ENCODE assay signal across 14 mouse cellular contexts in genomic region chr17:73036845-73037244, GRCm38 (mm10).
DNase-seq lines count a peak whose midpoint lies in the region; ATAC-seq lines count a peak whose summit lies in the region.
"Had no signal": no experiment of that assay in that cellular context is flagged by ENCODE, and none has a peak within 500 bp of the region (broad histone marks: within the 10 kb centered on the region; RNA-seq: fewer than 3 reads in every experiment).

No protein-coding gene starts in this region.

- no peaks in the 10 kb centered on the region for H3K36me3 ChIP-seq in heart, embryonic 10.5 days
- H3K36me3 ChIP-seq in intestine, embryonic 16.5 days (ENCODE audit: control insufficient read depth, insufficient read depth, low read length): no peaks in the 10 kb centered on the region
- H3K36me3 ChIP-seq in forebrain, embryonic 15.5 days: no peaks in the 10 kb centered on the region
- H3K36me3 ChIP-seq: hindbrain, embryonic 15.5 days; midbrain, embryonic 10.5 days; stomach, embryonic 15.5 days had no signal

- no peaks in the 10 kb centered on the region for H3K27me3 ChIP-seq in heart, embryonic 10.5 days (ENCODE audit: insufficient read depth, poor library complexity, severe bottlenecking)
- no peaks in the 10 kb centered on the region for H3K27me3 ChIP-seq in intestine, embryonic 16.5 days (replicated peaks; ENCODE audit: control insufficient read depth, insufficient read depth, low read length)
- no peaks in the 10 kb centered on the region for H3K27me3 ChIP-seq in forebrain, embryonic 15.5 days
- H3K27me3 ChIP-seq: hindbrain, embryonic 15.5 days; stomach, embryonic 15.5 days had no signal

- DNase-seq in heart, adult 11 months: peak; percentile 93
- DNase-seq in heart, postnatal 25 days (ENCODE audit: low spot score): no peak
- DNase-seq in NIH3T3 (ENCODE audit: low read depth): peak; percentile 69
- DNase-seq in heart, embryonic 10.5 days (ENCODE audit: low spot score): no peak
- DNase-seq in urinary bladder, adult 18-20 months (ENCODE audit: low spot score in 2 of 2): no peak
- no peak for DNase-seq in spleen, adult 18-20 months
- DNase-seq: lung, embryonic 14.5 days; right cerebral cortex, postnatal 14 days had no signal

- 54% methylated on average over 3 of the region's 3 CpGs for WGBS in heart, embryonic 10.5 days
- 30% methylated on average over 3 of the region's 3 CpGs for WGBS in intestine, embryonic 16.5 days
- 76% methylated on average over 3 of the region's 3 CpGs for WGBS in forebrain, embryonic 15.5 days

- H3K27ac ChIP-seq in heart, embryonic 10.5 days: peak overlapping the region; percentile 49
- peak overlapping the region; percentile 72 for H3K27ac ChIP-seq in intestine, embryonic 16.5 days (ENCODE audit: low read length)
- H3K27ac ChIP-seq in forebrain, embryonic 15.5 days (replicated peaks): no peak overlapping the region
- H3K27ac ChIP-seq: hindbrain, embryonic 15.5 days; kidney, postnatal 0 days; midbrain, embryonic 10.5 days; stomach, embryonic 15.5 days had no signal

- peaks cover 33% of the 10 kb centered on the region for H3K4me1 ChIP-seq in heart, embryonic 10.5 days
- H3K4me1 ChIP-seq in intestine, embryonic 16.5 days (ENCODE audit: control insufficient read depth, insufficient read depth, low read length): peaks cover 28% of the 10 kb centered on the region
- H3K4me1 ChIP-seq in forebrain, embryonic 15.5 days: no peaks in the 10 kb centered on the region
- H3K4me1 ChIP-seq: hindbrain, embryonic 15.5 days had no signal

- no peak overlapping the region for H3K4me3 ChIP-seq in heart, embryonic 10.5 days
- no peak overlapping the region for H3K4me3 ChIP-seq in intestine, embryonic 16.5 days (ENCODE audit: low read length)
- no peak overlapping the region for H3K4me3 ChIP-seq in forebrain, embryonic 15.5 days
- H3K4me3 ChIP-seq: hindbrain, embryonic 15.5 days; midbrain, embryonic 10.5 days; stomach, embryonic 15.5 days had no signal

- intact Hi-C loops in heart, postnatal 25 days (cut with DNase I): no loop called here

- H3K9me3 ChIP-seq in heart, embryonic 10.5 days: no peaks in the 10 kb centered on the region
- no peaks in the 10 kb centered on the region for H3K9me3 ChIP-seq in intestine, embryonic 16.5 days (ENCODE audit: control insufficient read depth, low read length)
- no peaks in the 10 kb centered on the region for H3K9me3 ChIP-seq in forebrain, embryonic 15.5 days
- H3K9me3 ChIP-seq: hindbrain, embryonic 15.5 days; midbrain, embryonic 10.5 days; stomach, embryonic 15.5 days had no signal

- peak; percentile 68 for ATAC-seq in intestine, embryonic 16.5 days
- no peak for ATAC-seq in forebrain, embryonic 15.5 days (replicated peaks)

- H3K4me2 ChIP-seq in intestine, embryonic 16.5 days (ENCODE audit: low read depth, low read length): no peak overlapping the region
- H3K4me2 ChIP-seq in forebrain, embryonic 15.5 days (replicated peaks): no peak overlapping the region
- H3K4me2 ChIP-seq: hindbrain, embryonic 15.5 days; lung, embryonic 14.5 days; stomach, embryonic 15.5 days had no signal

- no peak overlapping the region for H3K9ac ChIP-seq in intestine, embryonic 16.5 days (ENCODE audit: low read depth, low read length)
- no peak overlapping the region for H3K9ac ChIP-seq in forebrain, embryonic 15.5 days (replicated peaks)
- H3K9ac ChIP-seq: hindbrain, embryonic 15.5 days; lung, embryonic 14.5 days; stomach, embryonic 15.5 days had no signal

Comparison
In these comparisons a context has a peak if more than half of its experiments do, and no peak if none do; other contexts are left out.
1. DNase-seq: peak in heart, adult 11 months (single experiment) and NIH3T3 (single experiment); none in heart, postnatal 25 days (single experiment), heart, embryonic 10.5 days (single experiment), urinary bladder, adult 18-20 months (0 of 2) and spleen, adult 18-20 months (0 of 2).